Mouse (Mus musculus): Measurements from ENCODE around the gene Pnmal2. TPM values are rescaled to one million over a fixed set of nuclear protein-coding genes. Genes with fewer than 3 reads are reported as not detected.

Pnmal2 gene
- polyA plus RNA-seq, 1 experiment, result 1.3 TPM

- no peak overlapping the region for H3K4me3 ChIP-seq (ENCODE audit: insufficient read depth, low read length)
- no peak overlapping the region for H3K27ac ChIP-seq (ENCODE audit: insufficient read depth, low read length)
- TF ChIP-seq POLR2A (IDR thresholded peaks at IDR 0.05; ENCODE audit: low read depth, low read length), result no peak
- TF ChIP-seq CTCF (IDR thresholded peaks at IDR 0.05; ENCODE audit: borderline replicate concordance, insufficient read depth, low read length), result no peak
- H3K4me1 ChIP-seq (ENCODE audit: control insufficient read depth, insufficient read depth, low read length), result no peaks in the 10 kb centered on the region
Measured at GRCm38 (mm10) chr7:16991681-16992450, 47.4 kb downstream of the Pnmal2 start.

GRCm38 (mm10) chr7:16992451-16992807, 47.9 kb downstream of the Pnmal2 start, which contains the start of gene Ccdc8:
TSS of gene Ccdc8 (plus strand) at chr7:16992708.
- H3K27ac ChIP-seq (ENCODE audit: insufficient read depth, low read length), result no peak within 1 kb of the TSS
- no peaks in the 10 kb centered on the region for H3K4me1 ChIP-seq (ENCODE audit: control insufficient read depth, insufficient read depth, low read length)
- H3K4me3 ChIP-seq (ENCODE audit: insufficient read depth, low read length), result 0 out of 2 replicates have a peak within 1 kb of the TSS, but pooled peaks have one; percentile 4
- TF ChIP-seq POLR2A (IDR thresholded peaks at IDR 0.05; ENCODE audit: low read depth, low read length) (no peak), CTCF (IDR thresholded peaks at IDR 0.05; ENCODE audit: borderline replicate concordance, insufficient read depth, low read length) (no peak)

- H3K4me1 ChIP-seq (ENCODE audit: control insufficient read depth, insufficient read depth, low read length), result no peaks in the 10 kb centered on the region
- H3K27ac ChIP-seq (ENCODE audit: insufficient read depth, low read length), result no peak overlapping the region
- TF ChIP-seq POLR2A (IDR thresholded peaks at IDR 0.05; ENCODE audit: low read depth, low read length), result peak; percentile 89
- no peak for TF ChIP-seq CTCF (IDR thresholded peaks at IDR 0.05; ENCODE audit: borderline replicate concordance, insufficient read depth, low read length)
- peak overlapping the region; percentile 75 for H3K4me3 ChIP-seq (ENCODE audit: insufficient read depth, low read length)
Measured at GRCm38 (mm10) chr7:16993651-16994399, 49.3 kb downstream of the Pnmal2 start.

GRCm38 (mm10) chr7:16994400-16994799, 49.9 kb downstream of the Pnmal2 start:
- Histone ChIP-seq H3K4me3 (ENCODE audit: insufficient read depth, low read length) (peak overlapping the region; percentile 75), H3K27ac (ENCODE audit: insufficient read depth, low read length) (no peak overlapping the region), H3K4me1 (ENCODE audit: control insufficient read depth, insufficient read depth, low read length) (no peaks in the 10 kb centered on the region)
- TF ChIP-seq POLR2A (IDR thresholded peaks at IDR 0.05; ENCODE audit: low read depth, low read length) (no peak), CTCF (IDR thresholded peaks at IDR 0.05; ENCODE audit: borderline replicate concordance, insufficient read depth, low read length) (no peak)

GRCm38 (mm10) chr7:16995345-16995744, 50.9 kb downstream of the Pnmal2 start:
- no peak overlapping the region for H3K27ac ChIP-seq (ENCODE audit: insufficient read depth, low read length)
- no peak overlapping the region for H3K4me3 ChIP-seq (ENCODE audit: insufficient read depth, low read length)
- TF ChIP-seq POLR2A (IDR thresholded peaks at IDR 0.05; ENCODE audit: low read depth, low read length) (no peak), CTCF (IDR thresholded peaks at IDR 0.05; ENCODE audit: borderline replicate concordance, insufficient read depth, low read length) (no peak)
- H3K4me1 ChIP-seq (ENCODE audit: control insufficient read depth, insufficient read depth, low read length), result no peaks in the 10 kb centered on the region

Other genes with a start within 250 kb of the Pnmal2 start
- gene Ceacam9, start 222.8 kb upstream of the Pnmal2 start, polyA plus RNA-seq (2011; ENCODE audit: insufficient read length, low read depth, missing spikeins), result not detected in 2 replicates
- gene Ap2s1, start 206.3 kb upstream of the Pnmal2 start, polyA plus RNA-seq (2011; ENCODE audit: insufficient read length, low read depth, missing spikeins), result 118 and 124 TPM in 2 replicates
- gene Slc1a5, start 163.3 kb upstream of the Pnmal2 start, polyA plus RNA-seq (2011; ENCODE audit: insufficient read length, low read depth, missing spikeins), result 47.9 and 74.5 TPM in 2 replicates
- gene Strn4, start 128.8 kb upstream of the Pnmal2 start, polyA plus RNA-seq (2011; ENCODE audit: insufficient read length, low read depth, missing spikeins), result 58.4 and 67.1 TPM in 2 replicates
- 21.0 and 25.2 TPM in 2 replicates for gene Fkrp, start 128.0 kb upstream of the Pnmal2 start, polyA plus RNA-seq (2011; ENCODE audit: insufficient read length, low read depth, missing spikeins)
- gene Prkd2, start 101.8 kb upstream of the Pnmal2 start, polyA plus RNA-seq (2011; ENCODE audit: insufficient read length, low read depth, missing spikeins), result 17.2 and 17.8 TPM in 2 replicates
- 34.8 and 37.3 TPM in 2 replicates for gene Dact3, start 69.4 kb upstream of the Pnmal2 start, polyA plus RNA-seq (2011; ENCODE audit: insufficient read length, low read depth, missing spikeins)
- 24.1 and 24.7 TPM in 2 replicates for gene Gng8, start 52.9 kb upstream of the Pnmal2 start, polyA plus RNA-seq (2011; ENCODE audit: insufficient read length, low read depth, missing spikeins)
- gene Ptgir, start 38.2 kb upstream of the Pnmal2 start, polyA plus RNA-seq (2011; ENCODE audit: insufficient read length, low read depth, missing spikeins), result 1.4 and 1.6 TPM in 2 replicates
- gene Calm3, start 20.6 kb upstream of the Pnmal2 start, polyA plus RNA-seq (2011; ENCODE audit: insufficient read length, low read depth, missing spikeins), result 520 and 588 TPM in 2 replicates
- gene Pnmal1, start 15.0 kb downstream of the Pnmal2 start, polyA plus RNA-seq (2011; ENCODE audit: insufficient read length, low read depth, missing spikeins), result not detected in 2 replicates
- not detected in 2 replicates for gene Gm42372, start 38.4 kb downstream of the Pnmal2 start, polyA plus RNA-seq (2011; ENCODE audit: insufficient read length, low read depth, missing spikeins)
- gene Ccdc8, start 48.0 kb downstream of the Pnmal2 start, polyA plus RNA-seq (2011; ENCODE audit: insufficient read length, low read depth, missing spikeins), result 9.4 and 15.0 TPM in 2 replicates
- 63.2 and 72.7 TPM in 2 replicates for gene Ppp5c, start 83.2 kb downstream of the Pnmal2 start, polyA plus RNA-seq (2011; ENCODE audit: insufficient read length, low read depth, missing spikeins)
- 0.16 TPM in 1 of 2 replicates, not detected in the other for gene Hif3a, start 117.7 kb downstream of the Pnmal2 start, polyA plus RNA-seq (2011; ENCODE audit: insufficient read length, low read depth, missing spikeins)
- 0.12 TPM in 1 of 2 replicates, not detected in the other for gene Psg16, start 129.4 kb downstream of the Pnmal2 start, polyA plus RNA-seq (2011; ENCODE audit: insufficient read length, low read depth, missing spikeins)
- not detected in 2 replicates for gene Ceacam3, start 205.6 kb downstream of the Pnmal2 start, polyA plus RNA-seq (2011; ENCODE audit: insufficient read length, low read depth, missing spikeins)